Comparison of ENCODE assay signal across 7 mouse cellular contexts in the genomic region with DNA sequence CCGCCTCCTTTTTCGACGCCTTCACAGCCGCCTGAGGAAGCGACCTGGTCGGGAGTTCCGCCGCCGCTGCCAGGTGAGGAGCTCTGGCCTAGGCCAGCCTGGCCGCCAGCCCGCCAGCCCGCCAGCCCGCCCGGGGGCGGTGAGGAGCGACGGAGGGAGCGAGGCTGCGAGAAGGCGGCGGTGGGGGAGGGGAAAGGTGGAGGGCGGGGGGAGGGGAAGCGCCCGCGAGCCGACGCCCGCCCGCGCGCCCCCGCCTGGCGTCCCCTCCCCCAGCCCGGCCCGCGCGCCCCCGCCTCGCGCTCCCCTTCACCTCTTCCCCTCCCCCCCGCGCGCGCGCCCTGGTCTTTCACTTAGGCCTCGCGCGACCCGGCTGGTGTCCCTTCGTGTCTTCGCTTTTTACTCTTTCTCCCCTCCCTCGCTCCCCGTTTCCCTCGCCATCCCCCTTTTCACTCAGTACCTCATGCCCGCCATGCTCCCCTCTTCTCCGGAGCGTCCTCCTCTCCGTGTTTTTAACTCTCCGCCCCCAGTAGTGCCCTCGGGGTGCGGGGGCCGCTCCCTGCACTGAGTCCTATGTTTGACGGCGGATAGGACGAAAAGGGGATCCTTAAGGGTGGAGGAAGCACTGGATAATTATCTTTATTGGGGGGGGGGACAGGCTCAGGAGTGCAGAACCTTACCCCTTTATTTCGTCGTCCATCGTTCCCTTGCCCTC. TPM values are rescaled to one million over a fixed set of nuclear protein-coding genes. Genes with fewer than 3 reads are reported as not detected.
A peak's percentile ranks its signal among the peaks of the same experiment; 100 is the strongest.
DNase-seq lines count a peak whose midpoint lies in the region; ATAC-seq and TF ChIP-seq lines count a peak whose summit lies in the region.

No protein-coding gene starts in this region.

- no peak for TF ChIP-seq CTCF in spleen, adult 2 months (IDR thresholded peaks at IDR 0.05; ENCODE audit: extremely low read depth, insufficient read depth, insufficient read length, insufficient replicate concordance)

- H3K4me2 ChIP-seq in forebrain, embryonic 15.5 days (replicated peaks) = peak overlapping the region; percentile 71
- H3K4me2 ChIP-seq in hindbrain, embryonic 12.5 days (replicated peaks) = peak overlapping the region; percentile 90

- no peak for TF ChIP-seq POLR2A in spleen, adult 2 months (IDR thresholded peaks at IDR 0.05; ENCODE audit: low read depth, low read length)

- peak overlapping the region; percentile 97 for H3K27ac ChIP-seq in forebrain, embryonic 15.5 days (replicated peaks)
- peak overlapping the region; percentile 99 for H3K27ac ChIP-seq in hindbrain, embryonic 12.5 days
- peak overlapping the region; percentile 86 for H3K27ac ChIP-seq in spleen, adult 2 months (ENCODE audit: insufficient read depth, low read length)

- no peaks in the 10 kb centered on the region for H3K36me3 ChIP-seq in forebrain, embryonic 15.5 days
- no peaks in the 10 kb centered on the region for H3K36me3 ChIP-seq in hindbrain, embryonic 12.5 days
- H3K36me3 ChIP-seq in spleen, adult 2 months (ENCODE audit: control insufficient read depth, insufficient read depth, low read length) = no peaks in the 10 kb centered on the region

- peak; percentile 36 for ATAC-seq in forebrain, embryonic 15.5 days (replicated peaks)
- ATAC-seq in hindbrain, embryonic 12.5 days (ENCODE audit: low FRiP score) = peak; percentile 67

- H3K27me3 ChIP-seq in forebrain, embryonic 15.5 days = no peaks in the 10 kb centered on the region
- no peaks in the 10 kb centered on the region for H3K27me3 ChIP-seq in hindbrain, embryonic 12.5 days
- no peaks in the 10 kb centered on the region for H3K27me3 ChIP-seq in spleen, adult 2 months (ENCODE audit: control insufficient read depth, insufficient read depth, low read length)

- peaks cover 37% of the 10 kb centered on the region for H3K4me1 ChIP-seq in forebrain, embryonic 15.5 days
- peaks cover 22% of the 10 kb centered on the region for H3K4me1 ChIP-seq in hindbrain, embryonic 12.5 days
- H3K4me1 ChIP-seq in spleen, adult 2 months (ENCODE audit: control insufficient read depth, insufficient read depth, insufficient read length) = peaks cover 8% of the 10 kb centered on the region; the same call in 1 of the 2 replicates

- H3K9me3 ChIP-seq in forebrain, embryonic 15.5 days = no peaks in the 10 kb centered on the region
- no peaks in the 10 kb centered on the region for H3K9me3 ChIP-seq in hindbrain, embryonic 12.5 days (replicated peaks)

- peak; percentile 44 for DNase-seq in T-cell, adult 2 months (ENCODE audit: low spot score)
- DNase-seq in cerebellum, adult 11-12 months = peak; percentile 64
- DNase-seq in left cerebral cortex, postnatal 10 days (ENCODE audit: extremely low spot score in 1 of 2, low spot score in 2 of 2) = peak; percentile 24 to 87
- peak; percentile 75 for DNase-seq in mesoderm, embryonic 11.5 days (ENCODE audit: low read depth, low spot score)
- peak in 1 of 2 experiments; percentile 60 for DNase-seq in spleen, adult 2 months (ENCODE audit: low read depth in 1 of 2, low spot score in 2 of 2)

- intact Hi-C loops in left cerebral cortex, postnatal 10 days (cut with DNase I) = loop anchor here (5.0 kb wide), 1 partner anchor 79 kb away; no protein-coding TSS in a partner anchor

- peak overlapping the region; percentile 89 for H3K9ac ChIP-seq in forebrain, embryonic 15.5 days (replicated peaks)
- H3K9ac ChIP-seq in hindbrain, embryonic 12.5 days = peak overlapping the region; percentile 96

- 2% methylated on average over 37 of the region's 68 CpGs for WGBS in forebrain, embryonic 15.5 days
- WGBS in hindbrain, embryonic 12.5 days = under 1% methylated on average over 34 of the region's 68 CpGs
- 2% methylated on average over 30 of the region's 68 CpGs for WGBS in spleen, adult 2 months

- H3K4me3 ChIP-seq in forebrain, embryonic 15.5 days = peak overlapping the region; percentile 84
- H3K4me3 ChIP-seq in hindbrain, embryonic 12.5 days = peak overlapping the region; percentile 88
- H3K4me3 ChIP-seq in spleen, adult 2 months (ENCODE audit: extremely low read depth, insufficient read depth, insufficient read length) = peak overlapping the region; percentile 85

RNA-seq across cellular contexts. Expression of gene Gatad2b, which starts 0.5 kb away (rescaled TPM):
- 15.2 TPM in 2 replicates for polyA plus RNA-seq in forebrain, embryonic 15.5 days (2015; fragmentation: Nextera tagmentation; extraction: Ambion mirVana)
- polyA plus RNA-seq in hindbrain, embryonic 12.5 days (2016; fragmentation: Nextera tagmentation; extraction: Ambion mirVana) = 14.2 and 17.1 TPM in 2 replicates
- 10 to 100 TPM; 90.0 to 90.5 TPM for total RNA-seq in left cerebral cortex, postnatal 10 days (2021)
- 24.2 and 26.9 TPM in 2 replicates for polyA plus RNA-seq in spleen, adult 2 months (2012; rRNA removed)

RNA-seq across cellular contexts. Expression of gene Dennd4b, which starts 28.5 kb away (rescaled TPM):
- 5.4 and 7.2 TPM in 2 replicates for polyA plus RNA-seq in forebrain, embryonic 15.5 days (2015; fragmentation: Nextera tagmentation; extraction: Ambion mirVana)
- polyA plus RNA-seq in hindbrain, embryonic 12.5 days (2016; fragmentation: Nextera tagmentation; extraction: Ambion mirVana) = 6.2 and 6.7 TPM in 2 replicates
- 10 to 100 TPM; 25.2 to 27.1 TPM for total RNA-seq in left cerebral cortex, postnatal 10 days (2021)
- polyA plus RNA-seq in spleen, adult 2 months (2012; rRNA removed) = 155 and 178 TPM in 2 replicates

RNA-seq across cellular contexts. Expression of gene Crtc2, which starts 39.5 kb away (rescaled TPM):
- polyA plus RNA-seq in forebrain, embryonic 15.5 days (2015; fragmentation: Nextera tagmentation; extraction: Ambion mirVana) = 20.8 and 21.1 TPM in 2 replicates
- 20.5 and 25.8 TPM in 2 replicates for polyA plus RNA-seq in hindbrain, embryonic 12.5 days (2016; fragmentation: Nextera tagmentation; extraction: Ambion mirVana)
- total RNA-seq in left cerebral cortex, postnatal 10 days (2021) = 10 to 100 TPM; 26.4 to 31.2 TPM
- 103 and 105 TPM in 2 replicates for polyA plus RNA-seq in spleen, adult 2 months (2012; rRNA removed)

RNA-seq across cellular contexts. Expression of gene Slc39a1, which starts 45.5 kb away (rescaled TPM):
- 42.8 and 43.2 TPM in 2 replicates for polyA plus RNA-seq in forebrain, embryonic 15.5 days (2015; fragmentation: Nextera tagmentation; extraction: Ambion mirVana)
- polyA plus RNA-seq in hindbrain, embryonic 12.5 days (2016; fragmentation: Nextera tagmentation; extraction: Ambion mirVana) = 46.8 and 46.9 TPM in 2 replicates
- 10 to 100 TPM; 47.7 to 49.0 TPM for total RNA-seq in left cerebral cortex, postnatal 10 days (2021)
- polyA plus RNA-seq in spleen, adult 2 months (2012; rRNA removed) = 40.5 and 43.3 TPM in 2 replicates

RNA-seq across cellular contexts. Expression of gene Creb3l4, which starts 50.2 kb away (rescaled TPM):
- polyA plus RNA-seq in forebrain, embryonic 15.5 days (2015; fragmentation: Nextera tagmentation; extraction: Ambion mirVana) = 3.7 TPM in 2 replicates
- polyA plus RNA-seq in hindbrain, embryonic 12.5 days (2016; fragmentation: Nextera tagmentation; extraction: Ambion mirVana) = 4.8 and 5.3 TPM in 2 replicates
- under 1 TPM in 1 of 2 experiments, not detected in 1; 0.24 TPM for total RNA-seq in left cerebral cortex, postnatal 10 days (2021)
- polyA plus RNA-seq in spleen, adult 2 months (2012; rRNA removed) = 0.21 and 0.56 TPM in 2 replicates

Comparison
In these comparisons a context has a peak if more than half of its experiments do, and no peak if none do; other contexts are left out.
1. RNA of gene Dennd4b, which starts 28.5 kb away (polyA plus RNA-seq): 155 to 178 TPM in spleen, adult 2 months; 5.4 to 7.2 TPM in forebrain, embryonic 15.5 days and 6.2 to 6.7 TPM in hindbrain, embryonic 12.5 days; every median in the first group is over 10 times any median in the second.
2. Peak in every context shown above with its lines, with median percentiles within 50 percentile points of each other: H3K27ac ChIP-seq and H3K4me3 ChIP-seq.